Mouse (Mus musculus) embryonic fibroblast, embryonic 13.5 days (primary cell): ENCODE data around the gene Wdhd1.
A peak's percentile ranks its signal among the peaks of the same experiment; 100 is the strongest.

ENCODE experiments used
- CTCF ChIP-seq: IDR thresholded peaks from 2 replicates; pipeline ENCODE4 v1.5.1; 2011; ENCODE audit warnings: mild to moderate bottlenecking, control low read depth, low read length, moderate library complexity, borderline replicate concordance; ENCODE audit not compliant: insufficient read depth
- POLR2A ChIP-seq: IDR thresholded peaks from 2 replicates; pipeline ENCODE4 v1.6.1; 2011; ENCODE audit warnings: low read depth, mild to moderate bottlenecking, control low read depth, low read length, moderate library complexity

- peak; percentile 63 for TF ChIP-seq CTCF
- peak; percentile 73 for TF ChIP-seq POLR2A
Measured at GRCm38 (mm10) chr14:47297785-47298407, 21.2 kb upstream of the Wdhd1 start, which contains the start of gene Mapk1ip1l.
